15 mouse cellular contexts compared by ENCODE assay signal in genomic region chr11:44703951-44704350, GRCm38 (mm10).
"Had no signal": no experiment of that assay in that cellular context is flagged by ENCODE, and none has a peak within 500 bp of the region (broad histone marks: within the 10 kb centered on the region; RNA-seq: fewer than 3 reads in every experiment).

No protein-coding gene starts in this region.

- H3K36me3 ChIP-seq: lung, embryonic 15.5 days; midbrain, embryonic 12.5 days; midbrain, embryonic 15.5 days; neural tube, embryonic 12.5 days; stomach, embryonic 15.5 days had no signal

- H3K27ac ChIP-seq: lung, embryonic 15.5 days; macrophage; midbrain, embryonic 12.5 days; midbrain, embryonic 15.5 days; neural tube, embryonic 12.5 days; stomach, embryonic 15.5 days; stomach, postnatal 0 days had no signal

- H3K9me3 ChIP-seq: lung, embryonic 15.5 days; megakaryocyte, embryonic 14.5 days; midbrain, embryonic 12.5 days; midbrain, embryonic 15.5 days; neural tube, embryonic 12.5 days; stomach, embryonic 15.5 days had no signal

- H3K4me3 ChIP-seq: lung, embryonic 15.5 days; megakaryocyte, embryonic 14.5 days; midbrain, embryonic 12.5 days; midbrain, embryonic 15.5 days; neural tube, embryonic 12.5 days; stomach, embryonic 15.5 days had no signal

- DNase-seq: lung, adult 18-20 months; lung, postnatal 14 days; lung, postnatal 36 days; right cerebral cortex, postnatal 14 days; thymus, adult 2 months; thymus, postnatal 25 days; thymus, postnatal 4 days had no signal

- H3K4me1 ChIP-seq: megakaryocyte, embryonic 14.5 days had no signal

- H3K27me3 ChIP-seq: lung, embryonic 15.5 days; megakaryocyte, embryonic 14.5 days; midbrain, embryonic 12.5 days; midbrain, embryonic 15.5 days; neural tube, embryonic 12.5 days; stomach, embryonic 15.5 days had no signal
